Mouse (Mus musculus) adrenal gland, postnatal 25 days (tissue): ENCODE data around the gene Ccpg1os. TPM values are rescaled to one million over a fixed set of nuclear protein-coding genes. Genes with fewer than 3 reads are reported as not detected.

ENCODE experiments used
- DNase-seq: peaks from one replicate; pipeline ENCODE4 v3.0.0; 2021; ENCODE audit warnings: mixed read lengths
- total RNA-seq: library from RNA; stranded (reverse); gene quantifications from 2 replicates; pipeline ENCODE4 v1.2.3, GENCODE M21; 2021

Ccpg1os gene
- total RNA-seq, 1 experiment from 2014 or later: 23.8 TPM

DNA sequence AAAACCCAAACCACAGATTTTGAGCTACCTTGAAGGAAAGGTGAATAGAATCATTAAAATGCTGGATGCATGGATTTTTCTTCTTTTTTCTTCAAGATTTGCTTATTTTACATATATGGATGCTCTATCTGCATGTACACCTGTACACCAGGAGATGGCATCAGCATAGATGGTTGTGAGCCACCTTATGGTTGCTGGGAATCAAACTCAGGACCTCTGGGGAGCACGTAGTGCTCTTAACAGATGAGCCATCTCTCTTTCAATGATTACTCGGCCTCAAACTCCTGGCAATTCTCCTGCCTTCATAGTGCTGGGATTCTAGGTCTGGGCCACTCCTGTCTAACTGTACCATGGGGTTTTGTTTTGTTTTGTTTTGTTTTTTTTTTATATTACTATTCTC is 2.1 kb downstream of the Ccpg1os start:
- DNase-seq: no peak

DNA sequence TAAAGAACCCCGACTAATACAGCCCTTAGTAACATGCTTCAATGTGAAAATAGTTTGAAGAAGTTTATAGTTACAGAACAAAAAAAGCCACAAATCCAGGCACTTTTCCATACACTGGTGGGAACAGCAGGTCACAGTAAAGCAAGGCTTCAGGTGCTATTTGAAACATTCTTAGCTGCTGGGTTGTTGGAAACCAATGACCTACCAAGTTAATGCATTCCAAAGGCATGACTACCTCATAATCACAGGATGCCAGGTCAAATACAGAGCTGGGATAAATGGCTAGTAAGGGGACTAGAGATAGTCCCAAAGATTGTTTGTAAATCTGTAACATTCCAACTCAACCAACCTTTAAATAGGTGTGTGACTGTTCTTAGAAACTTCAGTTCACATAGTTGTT is 9.9 kb downstream of the Ccpg1os start:
- DNase-seq: no peak

DNA sequence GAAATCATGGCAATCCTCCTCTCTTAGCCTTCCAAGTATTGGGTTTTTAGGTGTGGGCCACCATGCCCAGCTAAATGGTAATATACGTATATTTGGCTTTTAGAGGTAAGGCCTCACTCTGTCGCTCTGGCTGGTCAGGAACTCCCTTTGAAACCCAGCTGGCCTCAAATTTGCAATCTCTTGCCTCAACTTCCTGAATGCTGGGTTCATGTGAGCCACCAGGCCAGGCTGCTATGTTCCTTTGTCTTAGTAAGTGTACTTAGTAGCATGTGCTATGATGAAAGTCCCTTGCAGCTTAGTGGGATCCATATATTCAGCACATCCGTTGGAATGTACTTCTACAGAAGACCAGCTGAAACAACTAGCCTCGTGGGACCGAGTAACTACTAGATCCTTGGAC is 10.4 kb downstream of the Ccpg1os start:
- DNase-seq: no peak

DNA sequence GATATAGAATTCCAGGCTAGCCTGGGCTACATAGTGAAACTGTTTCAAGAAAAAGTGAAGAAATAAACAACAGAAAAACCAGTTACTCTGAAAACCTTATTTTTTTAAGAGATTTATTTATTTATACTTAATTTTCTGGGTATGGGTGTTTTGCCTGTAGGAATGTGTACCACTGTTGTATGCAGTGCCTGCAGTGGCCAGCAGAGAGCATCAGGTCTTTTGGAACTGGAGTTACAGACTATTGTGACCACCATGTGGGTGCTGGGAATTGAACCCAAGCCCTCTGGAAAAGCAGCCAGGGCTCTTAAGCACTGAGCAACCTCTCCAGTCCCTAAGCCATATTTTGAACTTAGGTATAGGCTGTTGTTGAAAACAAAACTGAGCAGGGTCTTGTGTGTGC is 12.2 kb downstream of the Ccpg1os start:
- DNase-seq: no peak

DNA sequence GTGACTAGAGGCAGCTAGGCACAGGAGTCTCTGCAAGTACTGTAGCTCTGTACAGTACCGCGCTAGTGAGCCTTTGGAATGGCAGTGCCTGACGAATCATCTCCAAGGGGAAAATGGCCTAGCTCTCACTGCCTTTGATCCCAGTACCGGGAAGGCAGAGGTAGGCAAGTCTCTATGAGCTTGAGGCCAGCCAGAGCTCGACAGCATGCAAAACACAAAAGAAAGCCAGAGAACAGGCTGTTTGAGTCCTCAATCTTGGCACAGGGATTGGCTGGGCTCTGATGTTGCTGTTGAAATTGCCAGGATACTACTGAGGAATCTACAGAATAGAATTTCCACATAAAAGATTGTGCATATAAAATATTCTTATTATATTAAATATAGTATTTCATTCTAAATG is 12.7 kb downstream of the Ccpg1os start:
- no peak for DNase-seq

DNA sequence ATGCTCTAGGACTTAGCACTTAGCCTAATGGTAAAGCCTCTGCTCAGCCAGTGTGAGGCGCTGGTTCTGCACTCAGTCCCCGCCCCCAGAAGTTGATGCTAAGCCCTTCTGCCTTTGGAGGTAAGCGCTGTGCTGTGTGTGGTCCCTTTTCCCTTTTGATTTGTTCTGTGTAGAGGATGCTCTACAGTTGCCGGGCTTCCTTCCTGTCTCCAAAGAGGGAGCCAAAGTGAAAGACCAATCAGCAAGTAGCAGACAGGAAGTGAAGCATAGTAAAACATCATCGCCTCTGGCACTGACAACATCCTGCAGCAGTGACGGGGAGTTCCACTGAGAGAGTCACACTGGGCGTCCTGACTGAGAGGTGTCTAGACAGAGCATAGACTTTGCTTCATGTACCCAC is 15.3 kb downstream of the Ccpg1os start:
- no peak for DNase-seq

DNA sequence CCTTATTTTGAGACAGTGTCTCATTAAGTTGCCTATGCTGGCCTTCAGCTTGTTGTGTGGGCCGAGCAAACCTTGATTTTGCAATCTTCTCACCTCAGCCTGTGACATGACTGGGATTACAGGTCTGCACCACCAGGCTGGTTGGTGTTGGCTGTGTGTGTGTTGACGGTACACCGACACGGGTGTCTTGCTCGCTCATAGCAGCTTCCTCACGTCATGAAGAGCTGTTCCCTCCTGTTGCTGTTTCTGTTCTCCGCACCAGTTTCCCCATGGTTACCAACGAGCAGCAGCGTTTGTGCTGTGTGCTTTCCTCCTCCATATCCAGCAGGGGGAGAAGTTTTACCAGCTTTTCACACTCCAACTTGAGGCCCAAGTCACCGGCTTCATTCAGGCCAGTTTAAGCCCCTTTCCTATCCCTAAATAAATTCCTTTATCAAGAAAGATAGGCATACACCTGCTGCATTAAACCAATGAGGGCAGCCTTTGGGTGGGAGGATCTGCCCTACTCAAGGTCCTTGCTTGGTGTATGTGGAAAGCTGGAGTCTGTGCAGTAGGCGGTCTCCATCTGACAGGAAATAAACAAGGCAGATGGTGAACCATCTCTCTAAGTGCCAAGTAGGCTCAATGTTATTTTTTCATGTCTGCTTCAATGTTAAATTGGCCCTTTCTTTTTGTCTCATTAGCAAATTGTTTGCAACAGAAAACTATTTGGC is 16.7 kb downstream of the Ccpg1os start:
- peak; percentile 23 for DNase-seq

DNA sequence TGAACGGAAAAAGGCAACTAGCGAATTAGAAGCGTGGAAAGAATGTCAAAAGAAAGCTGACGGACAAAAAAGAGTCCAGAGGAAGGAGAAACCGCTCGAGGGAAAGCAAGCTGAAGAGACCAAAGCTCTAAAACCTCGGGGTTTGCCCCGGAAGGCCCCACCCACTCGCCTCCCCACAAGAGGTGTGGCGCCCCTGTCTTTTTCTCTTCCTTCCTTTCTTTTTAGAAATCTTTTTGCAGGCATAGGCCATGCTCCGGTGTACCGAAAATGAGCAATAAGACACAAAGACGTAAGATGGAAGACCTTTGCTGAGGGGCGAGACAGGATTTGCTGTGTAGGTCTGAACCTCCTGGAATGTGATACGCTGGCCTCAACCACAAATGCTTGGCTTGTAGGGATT is 23.2 kb downstream of the Ccpg1os start:
- DNase-seq: no peak

DNA sequence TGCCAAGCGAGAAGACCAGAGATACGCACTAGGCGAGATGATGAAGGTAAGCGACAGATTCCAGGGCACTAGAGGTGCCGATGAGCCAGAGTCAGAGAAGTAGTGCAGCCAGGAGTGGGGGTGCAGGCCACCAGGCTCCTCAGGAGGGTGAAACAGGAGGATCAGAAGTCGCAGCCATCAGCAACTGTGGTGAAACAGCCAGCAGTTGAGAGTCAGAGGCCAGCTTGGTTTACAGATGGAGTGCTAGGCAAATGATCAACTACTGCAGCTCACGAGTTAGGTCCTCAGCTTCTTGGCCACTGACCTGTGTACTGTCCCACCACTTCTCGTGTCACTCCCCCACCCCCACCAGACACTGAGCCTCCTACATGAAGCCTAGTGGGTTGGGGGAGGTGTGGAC is 23.8 kb downstream of the Ccpg1os start:
- no peak for DNase-seq

DNA sequence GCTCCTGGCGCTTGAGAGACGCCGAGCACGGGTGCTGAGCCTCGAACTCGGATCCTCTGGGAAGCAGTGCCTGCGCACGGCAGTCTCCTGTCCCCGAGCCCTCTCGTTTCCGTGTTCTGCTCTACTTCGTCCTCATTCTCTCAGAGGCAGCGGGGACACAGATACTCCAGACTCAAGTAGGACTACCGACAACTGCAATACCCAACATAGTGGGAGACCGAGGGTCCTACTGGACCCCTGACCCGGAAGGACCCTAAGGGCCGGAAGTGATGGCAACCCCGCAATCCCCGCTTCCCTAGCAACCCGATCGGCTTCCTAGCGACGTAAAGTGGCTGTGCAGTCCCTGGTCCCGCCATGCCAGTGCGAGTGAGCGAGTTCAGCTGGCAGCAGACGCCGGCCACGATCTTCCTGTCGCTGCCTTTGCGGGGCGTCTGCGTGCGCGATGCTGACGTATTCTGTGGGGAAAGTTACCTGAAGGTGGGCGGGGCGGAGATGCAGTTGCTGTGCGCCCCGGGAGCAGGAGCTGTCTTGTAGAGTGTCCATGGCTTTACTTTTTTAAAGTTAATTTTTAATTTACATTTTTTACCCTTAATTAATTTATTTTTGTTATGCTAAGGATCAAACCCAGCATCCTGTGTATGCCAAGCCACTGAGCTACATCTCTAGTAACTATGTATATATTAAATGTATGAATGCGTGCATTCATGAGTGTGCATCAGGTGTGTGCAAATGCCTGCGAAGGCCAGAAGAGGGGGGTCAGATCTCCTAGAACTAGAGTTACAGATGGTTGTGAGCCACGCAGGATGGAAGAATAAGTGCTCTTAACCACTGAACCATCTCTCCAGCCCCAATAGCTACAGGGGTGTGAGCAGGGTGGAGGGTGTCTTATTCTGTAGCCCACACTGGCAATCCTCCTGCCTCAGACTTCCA is 26.4 kb downstream of the Ccpg1os start, which contains the start of the genes Dyx1c1 and Gm44503:
TSS of gene Dyx1c1 (plus strand) at position 265 of the 930 bp plus-strand sequence.
TSS of gene Gm44503 (plus strand) at position 332 of the 930 bp plus-strand sequence.
- peak; percentile 76 for DNase-seq

DNA sequence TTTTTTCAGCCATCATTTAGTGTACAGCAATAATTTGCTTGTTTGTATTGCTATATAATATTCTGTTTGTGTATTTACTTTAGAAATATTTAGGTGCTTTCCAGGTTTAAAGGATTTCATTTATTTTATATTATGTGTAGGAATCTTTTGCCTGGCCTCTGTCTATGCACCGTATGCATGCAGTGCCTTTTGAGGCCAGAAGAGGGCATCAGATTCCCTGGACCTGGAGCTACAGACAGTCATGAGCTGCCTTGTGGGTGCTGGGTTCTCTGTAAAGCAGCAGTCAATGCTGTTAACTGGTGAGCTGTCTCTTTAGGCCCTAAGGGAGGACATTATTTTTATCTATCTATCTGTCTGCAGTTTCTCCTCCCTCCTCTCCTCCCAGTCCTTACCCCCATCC is 29.6 kb downstream of the Ccpg1os start:
- peak; percentile 26 for DNase-seq

DNA sequence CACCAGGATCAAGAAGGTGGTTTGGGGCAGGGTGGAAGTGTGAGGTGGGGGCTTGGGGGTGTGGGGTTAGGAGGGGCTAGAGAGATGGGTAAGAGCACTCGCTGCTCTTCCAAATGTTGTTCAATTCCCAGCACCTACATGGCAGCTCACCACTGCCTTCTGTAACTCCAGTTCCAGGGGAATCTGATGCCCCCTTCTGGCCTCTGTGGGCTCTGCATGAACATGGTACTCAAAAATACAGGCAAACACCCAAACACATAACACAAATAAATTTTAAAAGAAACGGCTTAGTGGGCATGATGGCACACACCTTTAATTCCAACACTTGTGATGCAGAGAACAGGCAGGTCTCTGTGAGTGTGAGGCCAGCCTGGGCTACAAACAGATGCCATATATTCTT is 30.4 kb downstream of the Ccpg1os start:
- peak; percentile 27 for DNase-seq

DNA sequence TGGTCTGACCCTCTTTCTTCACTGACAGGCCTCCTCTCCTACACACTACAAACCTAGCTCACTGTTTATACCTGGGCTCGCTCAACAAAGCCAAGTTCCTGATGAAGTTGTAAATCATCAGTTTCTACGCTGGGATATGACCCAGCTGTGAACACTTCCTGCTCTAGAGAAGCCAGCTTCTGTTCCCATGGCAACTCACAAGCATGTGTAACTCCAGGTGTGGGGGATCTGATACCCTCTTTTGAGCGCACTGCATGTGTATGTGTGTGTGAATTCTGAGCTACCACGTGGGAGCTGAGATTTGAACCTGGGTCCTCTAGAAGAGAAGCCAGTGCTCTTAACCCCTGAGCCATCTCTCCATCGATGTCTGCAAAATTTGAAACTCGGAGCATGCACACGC is 35.6 kb downstream of the Ccpg1os start:
- DNase-seq: no peak

DNA sequence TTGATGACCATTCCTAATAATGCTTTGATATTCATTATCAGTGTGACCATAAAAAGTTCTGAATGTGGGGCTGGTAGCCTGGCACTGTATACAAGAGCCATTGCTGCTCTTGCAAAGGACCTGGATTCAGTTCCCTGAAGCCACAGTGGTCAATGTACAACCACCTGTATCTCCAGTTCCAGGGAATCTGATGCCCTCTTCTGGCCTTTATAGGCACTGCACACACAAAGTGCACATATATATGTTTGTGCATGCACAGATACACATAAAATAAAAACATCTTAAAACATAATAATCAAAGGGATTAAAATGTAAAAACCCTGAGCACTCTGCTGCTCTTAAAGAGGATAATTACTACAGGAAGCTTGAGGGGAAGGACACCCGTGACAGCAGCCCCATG is 38.2 kb downstream of the Ccpg1os start:
- DNase-seq: no peak

DNA sequence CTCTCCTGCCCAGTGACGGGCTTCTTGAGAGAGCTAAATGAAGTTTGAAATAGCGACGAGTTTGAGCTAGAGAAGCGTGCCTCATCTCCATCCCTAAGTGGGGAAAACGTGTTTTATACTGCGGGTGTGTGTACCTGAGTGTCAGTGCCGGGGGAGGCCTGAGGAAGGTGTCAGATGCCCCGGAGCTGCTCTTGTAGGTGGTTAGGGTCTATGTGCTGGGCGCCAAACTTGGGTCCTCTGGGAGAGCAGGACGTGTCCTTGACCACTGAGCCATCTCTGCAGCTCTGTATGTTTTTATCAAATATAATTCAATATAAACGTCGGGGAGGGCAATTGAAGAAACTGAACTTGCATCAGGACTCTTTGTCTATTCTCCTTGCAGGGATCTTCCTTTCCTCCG is 40.9 kb downstream of the Ccpg1os start:
- DNase-seq: no peak

DNA sequence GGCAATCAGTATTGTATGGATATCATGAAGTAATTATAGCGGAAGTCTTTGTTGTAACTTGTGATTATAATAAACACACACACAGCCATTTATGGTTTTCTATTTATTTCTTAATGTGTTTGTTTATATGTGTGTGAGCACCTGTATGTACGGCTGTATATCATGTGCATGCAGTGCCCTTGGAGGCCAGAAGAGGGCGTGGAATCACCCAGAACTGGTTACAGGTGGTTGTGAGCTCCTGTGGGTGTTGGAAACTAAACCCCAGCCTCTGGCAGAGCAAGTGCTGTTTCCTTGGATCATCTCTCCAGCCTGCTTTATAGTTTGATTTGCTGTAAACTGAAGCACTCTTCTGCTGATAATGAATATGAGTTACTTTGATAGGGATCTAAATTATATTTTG is 41.8 kb downstream of the Ccpg1os start:
- DNase-seq: no peak

DNA sequence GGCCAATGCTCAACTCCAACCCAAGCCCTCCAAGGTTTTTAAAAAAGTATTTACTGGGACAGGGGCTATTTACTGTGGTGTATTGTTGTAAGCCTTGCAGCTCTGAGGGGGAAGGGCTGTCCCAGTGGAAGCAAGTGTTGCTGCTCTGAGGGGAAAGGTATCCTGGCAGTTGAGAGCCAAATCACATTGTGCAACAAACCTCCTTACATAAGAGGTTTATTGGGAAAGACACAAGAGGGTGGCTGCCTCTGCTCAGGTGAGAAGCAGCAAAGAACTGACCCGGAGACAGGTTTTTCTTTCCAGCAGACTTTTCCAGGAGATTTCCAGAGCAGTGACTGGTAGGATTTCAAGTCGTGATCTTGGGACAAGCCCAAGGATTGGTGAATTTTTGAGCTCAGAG is 48.9 kb downstream of the Ccpg1os start:
- DNase-seq: no peak

DNA sequence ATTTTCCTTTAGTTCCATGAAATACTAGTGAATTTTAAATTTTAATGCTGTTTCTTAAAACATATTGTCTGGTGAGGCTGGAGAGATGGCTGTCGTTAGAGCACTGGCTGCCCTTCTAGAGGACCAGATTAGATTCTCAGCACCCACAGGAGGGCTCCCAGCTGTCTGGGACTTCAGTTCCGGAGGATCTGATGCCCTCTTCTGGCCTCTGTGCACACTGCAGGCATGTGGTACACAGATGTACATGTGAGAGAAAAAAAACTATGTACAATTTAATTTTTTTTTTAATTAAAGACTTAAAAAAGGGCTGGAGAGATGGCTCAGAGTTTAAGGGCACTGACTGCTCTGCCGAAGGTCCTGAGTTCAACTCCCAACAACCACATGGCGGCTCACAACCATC is 49.9 kb downstream of the Ccpg1os start:
- DNase-seq: no peak

DNA sequence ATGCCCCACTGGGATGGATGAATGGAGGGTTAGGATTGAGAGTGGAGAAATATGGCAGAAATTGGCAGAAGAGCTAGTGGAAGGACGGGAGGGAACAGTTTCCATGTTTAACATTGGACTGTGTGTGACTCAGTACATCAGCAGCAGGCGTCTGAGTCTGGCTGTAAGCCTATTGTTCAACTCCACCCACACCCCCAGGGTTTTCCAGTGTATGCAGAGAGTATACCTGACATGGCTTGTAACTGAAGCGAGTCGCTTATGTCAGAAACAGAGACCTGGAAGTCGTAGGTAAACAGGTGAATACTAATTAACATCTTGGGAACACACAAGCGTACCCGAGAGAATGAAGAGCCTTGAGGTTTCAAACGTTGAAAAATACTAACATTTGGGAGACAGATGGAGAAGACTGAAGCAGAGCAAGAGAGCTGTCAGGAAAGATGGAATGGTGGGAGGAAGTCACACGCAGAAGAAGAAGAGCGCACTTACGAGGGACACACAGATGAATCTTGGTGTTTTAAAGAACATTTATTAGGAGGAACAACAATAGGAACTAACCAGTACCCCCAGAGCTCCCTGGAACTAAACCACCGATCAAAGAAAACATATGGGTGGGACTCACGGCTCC is 53.9 kb downstream of the Ccpg1os start:
- DNase-seq: no peak
